Mouse (Mus musculus) embryo, embryonic 9.5 days (tissue): ENCODE data around the gene Atp6v0b.
A peak's percentile ranks its signal among the peaks of the same experiment; 100 is the strongest.

Source experiments
- DNase-seq: peaks from one replicate; pipeline ENCODE4 v3.0.0-alpha.2; 2017; ENCODE audit errors: extremely low spot score

The Atp6v0b gene

DNA sequence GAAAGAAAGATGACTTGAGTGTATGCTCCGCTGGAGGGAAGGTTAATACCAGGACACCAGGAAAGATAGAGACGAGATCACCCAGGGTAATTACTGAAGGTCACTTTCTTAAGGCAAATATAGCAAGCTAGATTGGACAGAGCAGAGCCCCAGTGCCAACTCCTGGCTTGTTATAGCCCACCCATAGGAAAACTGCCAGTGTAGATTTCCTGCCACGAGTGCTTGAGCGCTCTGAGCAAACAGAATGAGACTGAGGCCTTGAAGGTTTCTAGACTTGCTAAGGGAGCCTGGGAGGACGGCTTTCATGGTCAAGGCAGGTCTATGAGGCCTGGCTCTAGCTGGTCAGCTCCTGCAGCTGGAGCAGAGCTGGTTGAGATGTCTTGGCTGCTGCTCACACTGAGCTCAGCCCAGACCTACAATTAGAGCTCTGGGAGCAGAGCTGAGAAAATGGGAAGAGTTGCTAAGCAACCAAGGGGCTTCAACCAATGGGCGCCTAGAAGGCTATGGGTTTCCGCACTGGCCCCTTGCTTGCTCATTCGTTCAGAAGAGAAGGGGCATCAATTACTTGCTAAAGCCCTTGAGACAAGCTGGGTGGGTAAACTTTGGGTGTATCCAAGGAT, 21.8 kb upstream of the Atp6v0b start:
- DNase-seq, result no peak

DNA sequence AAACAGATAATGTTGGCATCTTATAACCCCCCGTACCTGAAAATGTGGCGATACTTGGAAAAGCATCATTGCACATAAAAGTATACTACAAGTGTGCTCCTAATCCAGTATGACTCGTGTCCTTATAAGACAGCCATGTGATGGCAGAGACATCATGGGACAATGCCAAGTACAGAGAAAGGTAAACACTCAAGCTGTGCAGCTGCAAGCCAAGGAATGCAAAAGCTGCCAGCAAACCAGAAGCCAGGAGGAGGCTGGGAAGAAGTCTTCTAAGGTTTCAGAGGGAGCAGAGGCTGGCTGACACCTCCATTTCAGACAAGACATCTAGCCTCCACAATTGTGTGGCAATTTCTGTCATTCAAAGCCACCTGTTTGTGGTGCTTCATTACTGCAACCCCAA, 19.1 kb upstream of the Atp6v0b start:
- no peak for DNase-seq

DNA sequence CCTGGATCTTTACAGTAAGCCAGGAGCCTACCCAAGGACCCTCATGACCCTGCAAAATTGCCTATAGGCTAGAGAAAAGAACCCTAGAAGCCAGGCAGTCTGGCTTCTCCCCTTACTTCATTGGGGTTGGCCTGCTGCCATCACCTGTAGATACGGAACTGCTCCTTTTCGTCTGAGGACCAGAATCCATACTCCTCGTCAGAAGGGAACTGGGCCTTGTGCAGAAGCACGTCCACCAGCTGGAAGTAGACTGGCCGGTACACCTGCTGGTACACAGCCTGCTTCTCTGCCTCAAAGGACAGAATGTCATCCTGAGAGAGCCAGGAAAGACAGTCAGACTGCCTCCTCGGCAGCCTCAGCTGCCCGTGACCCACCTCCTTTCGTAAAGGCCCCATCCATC, 17.6 kb upstream of the Atp6v0b start:
- no peak for DNase-seq

DNA sequence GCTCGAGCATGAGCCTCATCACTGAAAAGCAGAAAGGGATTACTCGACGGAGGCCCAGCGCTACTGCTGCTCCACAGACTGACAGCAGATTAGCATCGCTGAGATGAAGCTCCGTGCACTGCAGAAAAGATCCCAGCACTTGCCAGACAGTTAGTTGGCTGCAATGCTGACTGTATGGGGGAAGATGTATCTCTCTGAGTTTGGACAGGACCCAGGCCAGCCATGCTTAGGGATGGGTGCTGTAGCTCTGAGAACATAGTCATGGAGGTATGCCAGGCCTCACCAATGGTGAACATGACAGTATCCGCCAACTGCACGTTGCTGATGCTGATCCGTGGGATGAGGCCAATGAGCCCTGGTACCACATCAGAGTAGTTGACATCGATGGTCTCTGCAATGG, 17.0 kb upstream of the Atp6v0b start:
- DNase-seq, result no peak

DNA sequence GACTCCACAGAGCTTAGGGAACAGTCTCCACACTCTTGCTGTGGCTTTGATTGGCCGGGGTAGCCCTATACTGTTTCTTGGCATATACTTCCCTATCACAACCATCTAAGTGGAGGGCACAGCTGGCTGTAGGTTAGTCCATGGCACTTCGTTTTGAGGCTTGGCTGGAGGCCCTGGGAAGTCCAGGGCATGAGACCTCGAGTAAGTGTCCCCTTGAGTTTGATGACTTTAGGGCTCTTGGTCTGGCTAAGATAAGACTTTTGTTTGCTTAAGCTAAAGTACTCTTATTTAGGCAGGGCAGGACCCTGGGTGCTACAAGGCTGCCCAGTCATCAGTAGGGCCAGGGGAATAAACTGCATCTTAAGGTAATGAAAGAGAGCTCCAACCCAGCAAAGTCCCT, 11.0 kb upstream of the Atp6v0b start:
- no peak for DNase-seq

DNA sequence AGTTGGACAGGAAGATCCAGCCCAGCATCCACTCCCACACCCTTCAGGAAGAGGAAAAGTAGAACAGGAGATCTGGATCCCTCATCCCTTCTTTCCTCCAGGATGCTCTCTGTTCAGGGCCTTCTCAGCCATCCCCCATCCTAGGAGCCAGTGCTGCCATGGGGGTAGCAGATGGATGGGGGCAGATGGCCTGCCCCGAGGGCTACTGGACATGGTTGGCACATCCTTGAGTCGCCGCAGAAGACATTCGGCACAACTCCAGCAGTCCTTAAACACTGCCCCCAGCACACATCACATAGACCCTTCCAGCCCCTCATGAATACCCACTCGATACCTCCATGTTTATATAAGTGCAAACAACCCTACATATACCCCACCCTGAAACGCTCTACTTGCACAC, 8.9 kb upstream of the Atp6v0b start:
- DNase-seq, result no peak

DNA sequence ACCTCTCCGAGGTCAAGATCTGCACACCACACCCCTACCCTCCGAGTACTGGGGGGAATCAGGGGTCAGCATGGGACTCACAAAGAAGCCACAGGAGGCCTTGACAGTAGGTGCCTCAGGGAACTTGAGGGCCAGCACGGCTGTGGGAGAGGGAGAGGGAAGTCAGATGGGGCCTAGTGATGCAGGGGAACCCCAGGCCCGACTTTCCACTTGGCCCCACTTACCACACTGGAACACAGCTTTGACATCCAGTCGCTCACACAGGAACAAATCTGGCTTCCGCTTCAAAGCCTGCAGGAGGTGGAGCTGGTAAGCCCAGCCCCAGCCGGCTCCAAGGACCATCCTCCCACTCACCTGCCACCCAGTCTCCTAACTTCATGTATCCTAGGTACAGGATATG, 8.2 kb upstream of the Atp6v0b start:
- no peak for DNase-seq

DNA sequence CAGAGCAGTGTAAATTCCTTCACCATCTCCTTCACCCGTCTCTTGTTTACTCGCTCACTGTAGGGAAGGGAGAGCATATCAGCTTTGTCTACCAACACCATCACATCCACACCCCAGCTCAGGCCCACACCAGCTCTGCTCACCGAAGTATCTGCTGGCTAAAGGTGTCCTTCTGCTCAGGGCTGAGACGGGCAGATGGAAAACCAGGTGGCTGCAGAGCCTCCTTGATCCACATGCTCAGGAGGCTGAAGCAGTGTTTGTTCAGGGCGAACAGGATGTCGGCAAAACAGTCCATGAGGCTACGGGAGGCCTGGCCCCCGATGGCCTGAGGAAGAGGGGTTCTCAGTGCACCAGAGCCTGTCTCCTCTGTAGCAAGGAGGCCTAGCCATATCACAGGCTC, 7.5 kb upstream of the Atp6v0b start:
- DNase-seq, result no peak

DNA sequence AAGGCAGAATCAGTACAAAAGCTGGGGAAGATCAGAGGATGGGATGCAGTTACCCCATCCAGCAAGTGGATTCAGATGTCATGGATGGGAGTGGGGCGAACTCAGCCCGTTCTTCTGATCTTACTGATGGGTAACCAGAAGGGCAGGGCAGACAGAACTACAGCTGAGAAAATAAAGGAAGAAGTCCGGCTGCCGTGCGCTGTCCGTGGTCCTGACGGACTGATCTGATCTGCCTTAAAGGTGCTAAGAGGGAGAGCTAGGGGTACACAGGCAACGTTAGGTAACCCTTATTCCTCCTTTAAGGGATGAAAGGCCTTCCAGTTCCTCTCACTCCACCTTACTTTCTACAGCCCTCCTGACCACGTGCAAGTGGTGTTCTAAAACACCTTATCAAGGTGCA, 6.2 kb upstream of the Atp6v0b start:
- peak; percentile 43 for DNase-seq

DNA sequence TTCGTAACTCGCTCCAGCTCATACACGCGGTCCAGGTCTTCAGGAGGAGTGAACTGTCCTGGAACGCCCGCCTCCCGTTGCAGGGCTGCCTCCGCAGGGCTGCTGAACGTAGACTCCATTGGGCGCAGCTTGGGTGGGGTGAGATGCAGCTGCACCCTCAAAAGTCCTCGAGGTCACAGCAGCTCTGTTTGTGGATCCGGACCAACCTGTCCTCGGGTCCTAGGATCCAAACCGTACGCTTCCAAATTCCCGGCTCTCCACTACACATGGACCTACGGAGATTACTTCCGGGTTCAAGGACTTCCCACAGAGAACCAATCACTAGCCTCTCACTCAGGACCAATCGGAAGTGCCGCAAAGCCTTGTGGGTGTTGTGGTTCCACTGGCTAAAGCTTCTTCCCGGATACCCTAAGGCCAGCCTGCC, 4.6 kb upstream of the Atp6v0b start, which contains the start of gene Dph2:
Gene Dph2 (minus strand): TSS at position 295 of the 424 bp plus-strand sequence.
- DNase-seq, result peak; percentile 82

DNA sequence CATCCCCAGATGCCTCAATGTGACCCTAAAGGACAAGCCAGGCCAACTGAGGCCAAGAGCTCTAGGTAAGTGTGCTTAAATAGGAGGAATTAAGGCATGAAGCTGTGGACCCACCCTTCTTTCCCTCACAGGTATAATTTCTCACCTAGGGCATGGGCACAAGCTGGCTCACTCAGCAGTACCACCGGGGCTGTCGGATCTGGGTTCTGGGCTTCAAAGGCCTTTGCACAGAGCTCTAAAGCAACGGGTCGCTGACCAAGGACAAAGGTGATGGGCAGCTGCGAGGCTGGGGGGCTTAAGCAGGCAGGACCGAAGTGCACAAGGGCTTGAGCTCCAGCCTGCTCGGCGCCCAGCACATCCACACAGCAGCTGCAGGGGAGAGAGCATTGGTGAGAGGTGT, 3.6 kb upstream of the Atp6v0b start:
- no peak for DNase-seq

DNA sequence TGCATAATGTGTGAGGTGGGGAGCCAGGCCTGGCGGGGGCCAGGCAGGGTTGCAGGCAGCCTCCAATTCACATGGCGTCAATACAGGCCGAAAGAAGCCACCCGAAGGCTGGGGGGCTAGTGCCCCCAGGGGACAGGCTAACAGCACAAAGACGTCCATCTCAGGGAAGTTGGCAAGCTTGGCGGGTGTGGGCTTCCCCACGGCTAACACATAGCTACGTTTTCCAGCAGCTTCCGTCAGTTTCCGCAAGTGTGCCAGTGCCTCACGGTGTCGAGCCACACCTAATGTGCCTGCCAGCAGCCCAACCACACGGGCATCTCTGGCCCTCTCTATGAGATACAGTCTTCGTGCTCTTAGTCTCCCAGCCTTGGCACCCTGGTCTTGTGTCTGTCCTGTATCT, 2.9 kb upstream of the Atp6v0b start:
- DNase-seq, result no peak

DNA sequence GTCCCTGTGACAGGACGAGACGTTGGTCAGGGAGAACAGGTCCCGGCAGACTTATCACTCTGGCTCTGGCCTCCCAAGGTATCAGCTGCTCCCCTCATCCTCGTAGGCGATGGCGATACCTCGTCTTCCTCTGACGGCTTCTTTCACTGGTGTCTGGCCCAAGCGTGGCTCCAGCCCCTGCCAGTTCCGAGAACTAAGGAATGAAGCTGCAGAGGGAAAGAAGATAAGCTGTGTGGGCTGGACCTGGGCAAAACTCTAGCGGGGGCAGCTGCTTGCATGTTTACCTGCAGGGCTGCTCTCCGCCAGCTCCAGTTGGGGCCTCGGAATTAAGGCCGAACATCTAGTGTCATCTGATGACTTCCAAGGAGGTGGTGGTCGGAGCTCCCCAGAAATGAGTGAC, 2.3 kb upstream of the Atp6v0b start:
- no peak for DNase-seq

DNA sequence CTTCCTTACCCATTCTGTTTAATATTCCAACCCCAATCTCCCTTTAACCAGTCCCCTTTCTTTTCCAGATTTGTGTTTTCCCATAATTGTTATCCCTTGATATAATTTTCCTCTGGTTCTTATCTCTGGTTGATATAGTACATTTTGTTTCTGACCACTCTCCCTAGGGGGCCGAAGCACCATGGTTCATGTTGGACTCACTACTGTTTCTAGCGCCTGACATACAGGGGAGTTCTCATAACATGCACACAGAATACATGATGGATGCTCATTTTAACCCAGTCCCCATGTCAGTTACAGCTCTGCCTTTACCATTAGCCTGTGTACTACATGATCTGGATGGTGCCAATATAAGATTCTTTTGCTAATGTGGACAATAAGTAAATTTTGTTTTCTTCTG, 787 bp upstream of the Atp6v0b start:
- no peak for DNase-seq

DNA sequence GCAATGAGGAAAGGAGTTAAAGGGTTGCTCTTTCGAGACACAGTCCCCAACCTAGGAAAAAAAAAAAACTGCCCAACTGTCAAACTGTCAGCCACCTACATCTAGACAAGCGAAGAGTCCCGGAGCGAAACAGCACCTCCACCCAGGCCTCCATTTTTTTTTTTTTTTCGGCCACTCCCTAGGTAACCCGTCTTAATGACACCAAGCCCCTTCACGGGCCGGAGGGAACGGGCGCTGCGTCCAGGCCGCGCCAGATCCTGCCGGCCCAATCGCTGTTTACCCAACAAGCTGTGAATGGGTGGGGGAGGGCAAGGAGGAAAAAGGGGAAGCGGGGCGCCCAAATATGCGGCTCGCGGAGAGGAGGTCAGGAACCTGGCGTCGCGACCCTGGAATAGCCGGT, 489 bp downstream of the Atp6v0b start:
- no peak for DNase-seq

DNA sequence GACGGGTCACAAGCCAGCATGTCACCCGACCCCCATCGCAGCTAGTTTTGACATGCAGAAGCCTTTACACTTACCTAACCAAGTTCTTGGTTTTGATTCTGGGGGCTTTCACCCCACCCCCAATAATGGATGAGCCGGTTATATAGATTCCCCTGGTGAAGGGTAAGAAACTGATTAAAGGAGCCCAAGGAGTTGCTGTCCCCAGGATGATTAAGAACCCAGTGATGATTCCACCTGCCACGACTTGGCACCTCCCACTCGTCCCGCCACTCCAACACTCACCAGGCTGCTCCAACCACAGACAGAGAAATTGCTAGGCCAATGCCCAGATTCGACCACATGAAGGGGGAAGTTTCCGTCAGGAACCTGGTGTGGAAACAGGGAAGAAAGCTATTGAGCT, 1.1 kb downstream of the Atp6v0b start:
- DNase-seq, result no peak

DNA sequence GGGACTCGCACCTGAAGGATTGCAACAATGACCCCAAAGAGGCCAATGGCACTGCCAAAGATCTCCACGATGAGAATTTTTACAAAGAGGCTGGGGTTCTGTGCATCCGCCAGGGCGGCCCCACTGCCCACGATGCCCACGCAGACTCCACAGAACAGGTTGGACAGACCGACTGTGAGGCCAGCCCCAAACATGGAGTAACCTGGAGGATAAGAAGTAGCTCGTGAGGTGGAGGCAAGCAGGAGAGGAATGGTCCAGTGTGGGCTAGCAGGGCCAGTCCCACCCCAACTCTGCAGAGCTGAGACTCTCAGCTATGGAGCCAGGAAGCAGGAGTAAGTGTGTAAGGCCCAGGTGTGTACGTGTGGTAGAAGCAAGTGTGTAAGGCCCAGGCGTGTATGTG, 2.0 kb downstream of the Atp6v0b start:
- no peak for DNase-seq

DNA sequence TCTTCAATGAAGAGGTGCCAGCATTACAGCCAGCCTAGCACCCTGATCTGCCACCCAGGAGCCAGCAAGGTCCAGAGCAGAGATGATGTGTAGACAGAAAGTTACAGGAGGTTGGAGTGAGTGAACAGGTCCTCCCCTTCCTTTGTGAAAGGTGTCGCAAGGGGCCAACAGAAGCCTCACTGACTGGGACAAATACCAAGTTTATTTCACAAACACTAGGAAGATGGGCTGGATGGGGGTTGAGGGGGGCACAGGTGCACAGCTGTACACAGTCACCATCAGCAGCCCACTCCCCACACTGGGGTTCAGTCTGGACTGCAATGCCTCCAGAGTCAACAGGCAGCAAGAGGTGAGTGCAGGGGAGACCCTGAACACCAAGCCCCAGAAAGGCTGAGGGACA, 3.0 kb downstream of the Atp6v0b start:
- no peak for DNase-seq

DNA sequence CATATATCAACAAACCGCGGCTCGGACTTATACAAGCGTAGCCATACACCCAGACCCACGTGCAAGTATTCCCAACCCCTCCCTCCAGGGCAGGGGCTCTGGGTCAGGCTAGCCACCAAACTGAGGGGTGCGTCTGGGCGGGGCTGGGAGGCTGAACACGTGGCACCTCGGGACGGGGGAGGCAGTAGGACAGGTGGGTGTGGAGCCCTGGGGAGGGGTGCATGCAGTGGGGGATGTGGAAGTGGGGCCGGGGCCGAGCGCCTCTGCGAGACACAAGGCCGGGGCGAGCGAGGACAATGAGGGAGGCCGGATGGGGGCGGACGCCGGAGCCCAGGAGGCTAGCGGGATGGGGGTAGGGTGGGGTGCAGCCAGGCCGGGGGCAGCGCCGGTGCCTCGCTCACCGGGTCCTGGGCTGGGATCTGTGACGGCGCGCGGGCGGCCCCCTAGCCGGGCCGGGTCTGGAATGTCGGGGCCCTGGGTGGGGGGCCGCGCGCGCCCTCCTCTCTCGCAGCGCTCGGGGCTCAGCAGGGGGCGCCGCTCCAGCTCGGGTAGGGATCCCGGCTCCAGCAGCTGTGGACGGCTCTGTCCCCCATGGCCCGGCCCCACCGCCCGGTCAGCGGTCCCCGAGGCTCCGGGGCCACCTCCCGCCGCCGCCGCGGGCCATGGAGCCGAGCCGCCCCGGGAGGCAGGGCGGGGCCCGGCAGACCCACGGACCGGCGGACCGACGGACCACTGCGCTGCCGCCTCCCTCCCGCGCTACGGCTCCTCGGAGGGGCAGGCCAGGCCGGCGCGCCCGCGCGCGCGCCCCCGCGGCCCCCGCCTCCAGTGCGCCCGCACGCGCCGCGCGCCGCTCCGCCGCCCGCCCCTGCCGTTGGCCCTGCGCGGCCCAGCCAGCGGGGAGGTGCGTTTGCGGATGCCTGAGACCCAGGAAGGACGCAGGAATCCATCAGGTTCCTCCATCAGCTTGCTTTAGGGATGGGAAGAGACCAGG, 4.1 kb downstream of the Atp6v0b start, which contains the start of gene B4galt2:
Gene B4galt2 (minus strand): TSS at position 787 of the 991 bp plus-strand sequence.
- peak; percentile 76 for DNase-seq

DNA sequence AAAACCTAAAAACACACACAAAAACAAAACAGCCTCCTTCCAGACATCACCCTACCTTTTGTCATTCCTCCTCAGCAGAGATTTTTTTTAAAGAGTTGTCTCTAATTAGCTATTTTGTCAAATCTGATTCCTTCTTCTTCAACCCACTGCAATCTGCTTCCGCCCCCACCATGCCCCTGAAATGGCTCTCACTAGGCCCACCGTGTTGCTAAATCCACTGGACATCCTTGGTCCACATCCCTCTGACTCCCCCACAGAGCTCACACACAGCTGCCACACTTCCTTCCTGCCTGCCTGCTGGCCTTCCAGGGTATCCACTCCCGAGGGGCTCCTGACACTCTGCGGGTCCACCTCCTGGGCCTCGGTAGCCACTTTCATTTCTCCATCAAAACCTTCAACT, 8.4 kb downstream of the Atp6v0b start:
- DNase-seq, result no peak

DNA sequence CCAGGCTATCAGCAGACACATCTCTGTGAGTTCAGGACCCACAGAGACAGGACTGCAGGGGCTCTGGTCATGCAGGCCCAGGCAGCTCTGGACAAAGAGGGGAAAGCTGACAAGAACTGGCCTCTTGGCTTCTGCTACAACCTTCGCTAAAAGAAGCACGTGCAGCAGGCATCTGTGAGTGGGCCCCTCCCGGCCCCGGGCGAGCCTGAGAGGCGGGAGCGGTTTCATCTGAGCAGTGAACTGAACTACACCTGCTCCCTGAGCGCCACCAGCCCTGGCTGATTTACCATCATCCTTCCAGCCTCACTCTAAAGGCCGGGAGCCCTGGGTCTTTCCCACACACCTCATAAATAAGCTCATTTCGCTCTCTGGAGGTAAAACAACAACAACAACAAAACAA, 8.8 kb downstream of the Atp6v0b start:
- DNase-seq, result no peak

DNA sequence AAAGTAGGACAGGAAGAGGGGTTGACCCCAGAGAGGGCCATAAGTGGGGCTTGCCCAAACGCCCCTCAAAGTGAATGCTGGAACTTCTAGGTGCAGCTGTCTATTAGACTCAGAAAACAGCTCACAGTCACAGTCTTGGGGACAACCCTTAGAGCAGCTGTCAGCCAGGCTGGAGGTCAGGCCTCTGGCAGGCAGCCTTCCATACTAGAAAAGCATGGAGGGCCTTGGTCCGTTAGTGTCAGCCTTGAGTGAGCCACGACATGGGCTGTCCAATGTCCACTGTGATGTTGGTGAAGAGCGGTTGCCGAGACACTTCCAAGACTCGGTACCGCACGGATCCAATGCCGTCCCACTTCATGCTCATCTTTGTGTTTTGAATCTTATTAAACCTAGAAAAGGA, 13.5 kb downstream of the Atp6v0b start:
- no peak for DNase-seq

DNA sequence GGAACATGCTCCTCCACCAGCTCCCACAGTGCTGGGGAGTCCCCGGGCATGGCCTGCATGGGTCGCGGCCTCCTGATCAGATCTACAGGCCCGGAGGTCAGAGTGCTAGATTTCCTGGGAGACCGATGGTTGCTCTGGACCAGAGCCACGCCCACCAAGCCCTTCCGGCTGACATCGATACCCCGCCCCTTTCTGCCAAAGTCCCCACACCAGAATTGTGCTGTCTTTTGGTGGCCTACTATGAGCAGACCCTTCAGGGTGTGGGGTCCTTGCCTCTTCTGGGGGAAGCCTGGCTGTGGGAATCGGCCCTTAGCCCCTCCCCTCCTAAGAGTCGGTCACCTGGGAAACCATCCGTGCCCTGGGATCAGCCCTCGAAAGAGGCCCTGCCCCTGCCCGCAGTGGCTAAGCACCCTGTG, 14.7 kb downstream of the Atp6v0b start, which contains the start of gene Ccdc24:
Gene Ccdc24 (minus strand): TSS at position 87 of the 416 bp plus-strand sequence.
- DNase-seq, result peak; percentile 54
